In genomic region chr11:77145423-77145822, GRCm38 (mm10) we compare ENCODE assay signal across 20 mouse cellular contexts. TPM values are rescaled to one million over a fixed set of nuclear protein-coding genes. Genes with fewer than 3 reads are reported as not detected.
DNase-seq lines count a peak whose midpoint lies in the region; ATAC-seq and TF ChIP-seq lines count a peak whose summit lies in the region.
"Had no signal": no experiment of that assay in that cellular context is flagged by ENCODE, and none has a peak within 500 bp of the region (broad histone marks: within the 10 kb centered on the region; RNA-seq: fewer than 3 reads in every experiment).

No protein-coding gene starts in this region.

- 46% methylated on average over 4 of the region's 4 CpGs for WGBS in heart, embryonic 12.5 days
- 37% methylated on average over 4 of the region's 4 CpGs for WGBS in heart, embryonic 16.5 days
- 21% methylated on average over 4 of the region's 4 CpGs for WGBS in lung, embryonic 14.5 days
- WGBS in hindbrain, embryonic 13.5 days = 84% methylated on average over 4 of the region's 4 CpGs

- TF ChIP-seq CTCF in lung, embryonic 14.5 days (IDR thresholded peaks at IDR 0.05; ENCODE audit: low read depth) = no peak

- ATAC-seq in heart, embryonic 12.5 days (ENCODE audit: insufficient number of reproducible peaks, low FRiP score) = no peak
- ATAC-seq in heart, embryonic 16.5 days (replicated peaks; ENCODE audit: extremely low read depth, insufficient read depth, low FRiP score) = no peak
- ATAC-seq in lung, embryonic 14.5 days (ENCODE audit: insufficient read depth) = no peak
- no peak for ATAC-seq in hindbrain, embryonic 13.5 days (ENCODE audit: low FRiP score)
- ATAC-seq: forebrain, embryonic 15.5 days; hindbrain, postnatal 0 days had no signal

- H3K4me1 ChIP-seq in heart, embryonic 12.5 days (replicated peaks) = peaks cover 7% of the 10 kb centered on the region; the same call in 1 of the 2 replicates
- H3K4me1 ChIP-seq in heart, embryonic 16.5 days (ENCODE audit: control insufficient read depth, insufficient read depth, low read length) = no peaks in the 10 kb centered on the region
- H3K4me1 ChIP-seq in lung, embryonic 14.5 days (ENCODE audit: insufficient read depth) = no peaks in the 10 kb centered on the region
- no peaks in the 10 kb centered on the region for H3K4me1 ChIP-seq in hindbrain, embryonic 13.5 days (replicated peaks)
- H3K4me1 ChIP-seq: embryonic facial prominence, embryonic 15.5 days; forebrain, embryonic 15.5 days; hindbrain, embryonic 12.5 days had no signal

- DNase-seq in heart, adult 9 months (ENCODE audit: low spot score in 2 of 2) = peak; percentile 3 to 10
- DNase-seq in heart, adult 11 months = no peak
- DNase-seq in lung, embryonic 14.5 days = peak; percentile 30
- no peak for DNase-seq in lung, postnatal 4 days
- DNase-seq: adrenal gland, adult 8-10 months; adrenal gland, postnatal 36 days; cerebellum, adult 2 months; cerebellum, postnatal 10 days; embryo, embryonic 11 days; gastrocnemius, postnatal 10 days; heart, adult 2 months; kidney, adult 18-20 months had no signal

- no peaks in the 10 kb centered on the region for H3K36me3 ChIP-seq in heart, embryonic 12.5 days
- H3K36me3 ChIP-seq in heart, embryonic 16.5 days (ENCODE audit: control insufficient read depth, insufficient read depth) = 0 out of 2 replicates have a peak, but pooled peaks cover 3% of the 10 kb centered on the region
- no peaks in the 10 kb centered on the region for H3K36me3 ChIP-seq in lung, embryonic 14.5 days (ENCODE audit: insufficient read depth)
- no peaks in the 10 kb centered on the region for H3K36me3 ChIP-seq in hindbrain, embryonic 13.5 days
- H3K36me3 ChIP-seq: embryonic facial prominence, embryonic 15.5 days; forebrain, embryonic 15.5 days; hindbrain, embryonic 12.5 days had no signal

- no peak overlapping the region for H3K4me3 ChIP-seq in heart, embryonic 12.5 days
- no peak overlapping the region for H3K4me3 ChIP-seq in heart, embryonic 16.5 days (ENCODE audit: low read length)
- H3K4me3 ChIP-seq in lung, embryonic 14.5 days (ENCODE audit: low read depth, low read length) = no peak overlapping the region
- H3K4me3 ChIP-seq in hindbrain, embryonic 13.5 days = no peak overlapping the region
- H3K4me3 ChIP-seq: embryonic facial prominence, embryonic 15.5 days; forebrain, embryonic 15.5 days; heart, adult 2 months; hindbrain, embryonic 12.5 days had no signal

- H3K27me3 ChIP-seq in heart, embryonic 12.5 days (replicated peaks) = no peaks in the 10 kb centered on the region
- no peaks in the 10 kb centered on the region for H3K27me3 ChIP-seq in heart, embryonic 16.5 days (ENCODE audit: control insufficient read depth, insufficient read depth, low read length)
- no peaks in the 10 kb centered on the region for H3K27me3 ChIP-seq in lung, embryonic 14.5 days (ENCODE audit: insufficient read depth, low read length)
- no peaks in the 10 kb centered on the region for H3K27me3 ChIP-seq in hindbrain, embryonic 13.5 days
- H3K27me3 ChIP-seq: CH12.LX; embryonic facial prominence, embryonic 15.5 days; forebrain, embryonic 15.5 days; hindbrain, embryonic 12.5 days had no signal

- H3K27ac ChIP-seq in heart, embryonic 12.5 days (ENCODE audit: poor library complexity, severe bottlenecking) = no peak overlapping the region
- H3K27ac ChIP-seq in heart, embryonic 16.5 days (ENCODE audit: low read length) = peak overlapping the region; percentile 54
- H3K27ac ChIP-seq in lung, embryonic 14.5 days (ENCODE audit: low read depth) = no peak overlapping the region
- H3K27ac ChIP-seq in hindbrain, embryonic 13.5 days = no peak overlapping the region
- H3K27ac ChIP-seq: embryonic facial prominence, embryonic 15.5 days; forebrain, embryonic 15.5 days; heart, adult 2 months; hindbrain, embryonic 12.5 days; hindbrain, postnatal 0 days had no signal

- H3K9ac ChIP-seq in heart, embryonic 12.5 days = no peak overlapping the region
- H3K9ac ChIP-seq in heart, embryonic 16.5 days (ENCODE audit: low read length) = no peak overlapping the region
- H3K9ac ChIP-seq in lung, embryonic 14.5 days = no peak overlapping the region
- no peak overlapping the region for H3K9ac ChIP-seq in hindbrain, embryonic 13.5 days
- H3K9ac ChIP-seq: embryonic facial prominence, embryonic 15.5 days; forebrain, embryonic 15.5 days; hindbrain, embryonic 12.5 days had no signal

- H3K4me2 ChIP-seq in heart, embryonic 12.5 days = no peak overlapping the region
- no peak overlapping the region for H3K4me2 ChIP-seq in heart, embryonic 16.5 days (ENCODE audit: low read depth, low read length)
- no peak overlapping the region for H3K4me2 ChIP-seq in lung, embryonic 14.5 days
- H3K4me2 ChIP-seq in hindbrain, embryonic 13.5 days = no peak overlapping the region
- H3K4me2 ChIP-seq: embryonic facial prominence, embryonic 15.5 days; forebrain, embryonic 15.5 days; hindbrain, embryonic 12.5 days had no signal

- H3K9me3 ChIP-seq in heart, embryonic 12.5 days (replicated peaks) = peaks cover 4% of the 10 kb centered on the region; the same call in 1 of the 2 replicates
- peaks cover 4% of the 10 kb centered on the region for H3K9me3 ChIP-seq in heart, embryonic 16.5 days (replicated peaks; ENCODE audit: control insufficient read depth, low read length)
- H3K9me3 ChIP-seq in lung, embryonic 14.5 days (ENCODE audit: low read depth, low read length) = no peaks in the 10 kb centered on the region
- 0 out of 2 replicates have a peak, but pooled peaks cover 3% of the 10 kb centered on the region for H3K9me3 ChIP-seq in hindbrain, embryonic 13.5 days
- H3K9me3 ChIP-seq: embryonic facial prominence, embryonic 15.5 days; forebrain, embryonic 15.5 days; hindbrain, embryonic 12.5 days had no signal

RNA-seq across cellular contexts. Expression of gene Efcab5, which starts 43.3 kb away (rescaled TPM):
- polyA plus RNA-seq in heart, embryonic 12.5 days (2016; fragmentation: Nextera tagmentation; extraction: Ambion mirVana) = 0.11 and 0.54 TPM in 2 replicates
- 0.35 and 0.44 TPM in 2 replicates for polyA plus RNA-seq in heart, embryonic 16.5 days (2015; fragmentation: Nextera tagmentation; extraction: Ambion mirVana)
- polyA plus RNA-seq in lung, embryonic 14.5 days (2014; fragmentation: Nextera tagmentation; extraction: Ambion mirVana) = 0.15 and 0.29 TPM in 2 replicates
- polyA plus RNA-seq in hindbrain, embryonic 13.5 days (2015; fragmentation: Nextera tagmentation; extraction: Ambion mirVana) = 0.62 and 0.71 TPM in 2 replicates

Comparison
In these comparisons a context has a peak if more than half of its experiments do, and no peak if none do; other contexts are left out.
1. DNase-seq: peak in heart, adult 9 months (2 of 2) and lung, embryonic 14.5 days (single experiment); none in heart, adult 11 months (single experiment) and lung, postnatal 4 days (0 of 2).